Mouse (Mus musculus) midbrain, embryonic 14.5 days (tissue): ENCODE data around the gene Tbrg4. TPM values are rescaled to one million over a fixed set of nuclear protein-coding genes. Genes with fewer than 3 reads are reported as not detected.

Source experiments
- ATAC-seq: fragments of 200-750 bp; cut with Nextera tagmentation; 2 replicates; pipeline ENCODE4 v1.8.0; 2017; ENCODE audit warnings: moderate number of reproducible peaks, moderate library complexity; ENCODE audit not compliant: low FRiP score, low TSS enrichment
- DNase-seq: peaks from one replicate; pipeline ENCODE4 v3.0.0-alpha.2; 2015
- H3K27ac ChIP-seq: fragments of 300-500 bp; sonication (generic); replicated peaks from 2 replicates; pipeline ENCODE4 v1.5.1; 2014; ENCODE audit warnings: mild to moderate bottlenecking, low read depth, low read length, moderate library complexity
- H3K27me3 ChIP-seq: fragments of 300-500 bp; sonication (generic); 2 replicates; pipeline ENCODE4 v1.6.1; 2014; ENCODE audit warnings: low read length, control low read depth, mixed read lengths; ENCODE audit not compliant: control insufficient read depth, insufficient read depth
- H3K36me3 ChIP-seq: fragments of 300-500 bp; sonication (generic); 2 replicates; pipeline ENCODE4 v1.6.1; 2014; ENCODE audit warnings: low read length, control low read depth; ENCODE audit not compliant: control insufficient read depth, insufficient read depth
- H3K4me1 ChIP-seq: fragments of 300-500 bp; sonication (generic); 2 replicates; pipeline ENCODE4 v1.6.1; 2014; ENCODE audit warnings: mild to moderate bottlenecking, antibody characterized with exemption, low read length, control low read depth; ENCODE audit not compliant: control insufficient read depth, insufficient read depth
- H3K4me2 ChIP-seq: fragments of 300-500 bp; sonication (generic); 2 replicates; pipeline ENCODE4 v1.6.1; 2014; ENCODE audit warnings: mild to moderate bottlenecking, low read length, moderate library complexity
- H3K4me3 ChIP-seq: fragments of 300-500 bp; sonication (generic); replicated peaks from 2 replicates; pipeline ENCODE4 v1.5.1; 2014; ENCODE audit warnings: low read depth, low read length
- H3K9ac ChIP-seq: fragments of 300-500 bp; sonication (generic); replicated peaks from 2 replicates; pipeline ENCODE4 v1.6.1; 2014; ENCODE audit warnings: mild to moderate bottlenecking, low read length, moderate library complexity
- H3K9me3 ChIP-seq: fragments of 300-500 bp; sonication (generic); 2 replicates; pipeline ENCODE4 v1.6.1; 2016; ENCODE audit warnings: low read length, control low read depth, mixed read lengths; ENCODE audit not compliant: control insufficient read depth
- WGBS: fragments of 180-500 bp; shearing (Covaris S2); extraction: QIAGEN DNeasy Blood & Tissue Kit; methylation state at CpG from one replicate; pipeline ENCODE4 v1.1.7; 2014; 5-methylcytosine and 5-hydroxymethylcytosine counted together
- polyA plus RNA-seq: library from polyadenylated mRNA; unstranded; fragments of >200 nt; fragmentation: Nextera tagmentation; extraction: Ambion mirVana; gene quantifications from 2 replicates; pipeline ENCODE4 v1.2.1, GENCODE M21; 2014

Gene Tbrg4
- polyA plus RNA-seq, 1 experiment from 2014 or later: 30.2 TPM

- DNase-seq: peak; percentile 60
- Histone ChIP-seq H3K27me3 (no peaks in the 10 kb centered on the region), H3K9me3 (no peaks in the 10 kb centered on the region), H3K9ac (no peak overlapping the region), H3K27ac (no peak overlapping the region), H3K36me3 (peaks cover 8% of the 10 kb centered on the region), H3K4me3 (no peak overlapping the region), H3K4me1 (peaks cover 17% of the 10 kb centered on the region), H3K4me2 (no peak overlapping the region)
- 19% methylated on average over 4 of the region's 4 CpGs for WGBS
- ATAC-seq: no peak
Measured at GRCm38 (mm10) chr11:6628568-6628967, 2.7 kb upstream of the Tbrg4 start.

GRCm38 (mm10) chr11:6627731-6628130 is 1.9 kb upstream of the Tbrg4 start:
- 90% methylated on average over 4 of the region's 4 CpGs for WGBS
- H3K9ac ChIP-seq: no peak overlapping the region
- peaks cover 20% of the 10 kb centered on the region for H3K4me1 ChIP-seq
- no peak overlapping the region for H3K27ac ChIP-seq
- peaks cover 16% of the 10 kb centered on the region for H3K36me3 ChIP-seq
- no peak overlapping the region for H3K4me3 ChIP-seq
- H3K27me3 ChIP-seq: no peaks in the 10 kb centered on the region
- no peak for ATAC-seq
- no peak overlapping the region for H3K4me2 ChIP-seq
- H3K9me3 ChIP-seq: no peaks in the 10 kb centered on the region
- no peak for DNase-seq

GRCm38 (mm10) chr11:6626388-6626772 is 513 bp upstream of the Tbrg4 start:
- peak overlapping the region; percentile 63 for H3K9ac ChIP-seq
- H3K4me1 ChIP-seq: peaks cover 20% of the 10 kb centered on the region
- no peaks in the 10 kb centered on the region for H3K9me3 ChIP-seq
- H3K4me3 ChIP-seq: peak overlapping the region; percentile 76
- WGBS: 11% methylated on average over 16 of the region's 16 CpGs
- ATAC-seq (peak; percentile 38), DNase-seq (no peak)
- peak overlapping the region; percentile 75 for H3K4me2 ChIP-seq
- peak overlapping the region; percentile 86 for H3K27ac ChIP-seq
- peaks cover 29% of the 10 kb centered on the region for H3K36me3 ChIP-seq
- no peaks in the 10 kb centered on the region for H3K27me3 ChIP-seq

GRCm38 (mm10) chr11:6624619-6625382 is 1.1 kb downstream of the Tbrg4 start:
- DNase-seq: no peak

GRCm38 (mm10) chr11:6623704-6624103 is 2.2 kb downstream of the Tbrg4 start:
- 93% methylated on average over 10 of the region's 10 CpGs for WGBS
- H3K9me3 ChIP-seq: no peaks in the 10 kb centered on the region
- H3K4me1 ChIP-seq: peaks cover 20% of the 10 kb centered on the region
- ATAC-seq: no peak
- no peak overlapping the region for H3K27ac ChIP-seq
- H3K4me3 ChIP-seq: no peak overlapping the region
- H3K9ac ChIP-seq: no peak overlapping the region
- no peaks in the 10 kb centered on the region for H3K27me3 ChIP-seq
- no peak for DNase-seq
- no peak overlapping the region for H3K4me2 ChIP-seq
- H3K36me3 ChIP-seq: peaks cover 56% of the 10 kb centered on the region

More at GRCm38 (mm10) chr11:6624619-6625382, 1.1 kb downstream of the Tbrg4 start:
- peaks cover 20% of the 10 kb centered on the region for H3K4me1 ChIP-seq
- peak overlapping the region; percentile 75 for H3K4me2 ChIP-seq
- peak overlapping the region; percentile 63 for H3K9ac ChIP-seq
- H3K36me3 ChIP-seq: peaks cover 45% of the 10 kb centered on the region
- WGBS: 78% methylated on average over 14 of the region's 14 CpGs
- no peaks in the 10 kb centered on the region for H3K27me3 ChIP-seq
- H3K27ac ChIP-seq: no peak overlapping the region
- no peaks in the 10 kb centered on the region for H3K9me3 ChIP-seq
- H3K4me3 ChIP-seq: peak overlapping the region; percentile 76
- no peak for ATAC-seq

- 96% methylated on average over 12 of the region's 12 CpGs for WGBS
- Histone ChIP-seq H3K27ac (no peak overlapping the region), H3K9ac (no peak overlapping the region), H3K4me2 (no peak overlapping the region), H3K36me3 (peaks cover 89% of the 10 kb centered on the region), H3K4me3 (no peak overlapping the region), H3K9me3 (no peaks in the 10 kb centered on the region), H3K4me1 (no peaks in the 10 kb centered on the region), H3K27me3 (no peaks in the 10 kb centered on the region)
- DNase-seq: no peak
- ATAC-seq: no peak
Measured at GRCm38 (mm10) chr11:6615250-6616205, 10.3 kb downstream of the Tbrg4 start.

- Histone ChIP-seq H3K27ac (peak within 1 kb of the TSS; percentile 98), H3K36me3 (peaks cover 31% of the 10 kb centered on the region), H3K4me1 (peaks cover 38% of the 10 kb centered on the region), H3K27me3 (no peaks in the 10 kb centered on the region), H3K9me3 (no peaks in the 10 kb centered on the region), H3K4me3 (peak within 1 kb of the TSS; percentile 59), H3K4me2 (peak within 1 kb of the TSS; percentile 98), H3K9ac (peak within 1 kb of the TSS; percentile 78)
- WGBS: under 1% methylated on average over 38 of the region's 41 CpGs
- ATAC-seq (peak; percentile 90), DNase-seq (peak; percentile 93)
Measured at GRCm38 (mm10) chr11:6605491-6606399, 20.1 kb downstream of the Tbrg4 start, which contains the start of gene Nacad. Gene Nacad (minus strand): TSS chr11:6606053.

GRCm38 (mm10) chr11:6605021-6605481 is 20.8 kb downstream of the Tbrg4 start:
- 7% methylated on average over 13 of the region's 13 CpGs for WGBS
- DNase-seq: peak; percentile 68

More at GRCm38 (mm10) chr11:6605021-6605481, 20.8 kb downstream of the Tbrg4 start:
- Histone ChIP-seq H3K9ac (peak overlapping the region; percentile 78), H3K4me3 (peak overlapping the region; percentile 59), H3K9me3 (no peaks in the 10 kb centered on the region), H3K4me1 (peaks cover 44% of the 10 kb centered on the region), H3K27me3 (no peaks in the 10 kb centered on the region), H3K4me2 (peak overlapping the region; percentile 98), H3K27ac (peak overlapping the region; percentile 98), H3K36me3 (peaks cover 33% of the 10 kb centered on the region)
- no peak for ATAC-seq
